Mouse (Mus musculus): ENCODE data around the gene C5ar1. TPM values are rescaled to one million over a fixed set of nuclear protein-coding genes. Genes with fewer than 3 reads are reported as not detected.

C5ar1 gene
- 0.84 and 1.1 TPM in 2 replicates for polyA plus RNA-seq (2021; fragmentation: Nextera tagmentation)
- long read RNA-seq, experiment 1, partial matches to known transcripts = 0 of 4 reads
- long read RNA-seq, experiment 1, other reads (novel, unspliced or antisense) = 0 of 4 reads
- long read RNA-seq, experiment 2, partial matches to known transcripts = 0 of 1 reads
- long read RNA-seq, experiment 2, other reads (novel, unspliced or antisense) = 0 of 1 reads

GRCm38 (mm10) chr7:16259110-16259590 lies at the start of gene C5ar1:
C5ar1 (minus strand) TSS chr7:16259540.

GRCm38 (mm10) chr7:16308093-16308492 lies 48.8 kb upstream of the C5ar1 start, which contains the start of gene Bbc3:
Bbc3 (plus strand) TSS chr7:16308393.

GRCm38 (mm10) chr7:16286026-16286961 lies 27.0 kb upstream of the C5ar1 start, which contains the start of gene Ccdc9:
Ccdc9 (minus strand) TSS chr7:16286795.

GRCm38 (mm10) chr7:16273081-16273765 lies 13.9 kb upstream of the C5ar1 start, which contains the start of gene Inafm1:
Inafm1 (minus strand) TSS chr7:16273617.

GRCm38 (mm10) chr7:16244067-16244466 lies 15.3 kb downstream of the C5ar1 start, which contains the start of gene C5ar2:
C5ar2 (minus strand) TSS chr7:16244154.

GRCm38 (mm10) chr7:16221582-16222272 lies 37.6 kb downstream of the C5ar1 start, which contains the start of gene Dhx34:
Dhx34 (minus strand) TSS chr7:16222037.

Other genes starting within 250 kb of the C5ar1 start
- gene Bicra, start 211.6 kb downstream of the C5ar1 start, polyA plus RNA-seq (2021; fragmentation: Nextera tagmentation) = 2.7 and 6.4 TPM in 2 replicates
- 0.05 and 0.06 TPM in 2 replicates for gene Zfp541, start 197.7 kb downstream of the C5ar1 start, polyA plus RNA-seq (2021; fragmentation: Nextera tagmentation)
- gene Napa, start 161.1 kb downstream of the C5ar1 start, polyA plus RNA-seq (2021; fragmentation: Nextera tagmentation) = 309 and 471 TPM in 2 replicates
- 20.3 and 28.5 TPM in 2 replicates for gene Kptn, start 139.6 kb downstream of the C5ar1 start, polyA plus RNA-seq (2021; fragmentation: Nextera tagmentation)
- gene Slc8a2, start 129.7 kb downstream of the C5ar1 start, polyA plus RNA-seq (2021; fragmentation: Nextera tagmentation) = 21.2 and 22.4 TPM in 2 replicates
- gene Meis3, start 84.5 kb downstream of the C5ar1 start, polyA plus RNA-seq (2021; fragmentation: Nextera tagmentation) = 31.0 and 31.8 TPM in 2 replicates
- gene Dhx34, start 37.5 kb downstream of the C5ar1 start, polyA plus RNA-seq (2021; fragmentation: Nextera tagmentation) = 3.8 and 4.0 TPM in 2 replicates
- 0.55 and 0.59 TPM in 2 replicates for gene C5ar2, start 15.4 kb downstream of the C5ar1 start, polyA plus RNA-seq (2021; fragmentation: Nextera tagmentation)
- gene Inafm1, start 14.1 kb upstream of the C5ar1 start, polyA plus RNA-seq (2021; fragmentation: Nextera tagmentation) = 18.1 and 31.5 TPM in 2 replicates
- 3.6 and 13.8 TPM in 2 replicates for gene Ccdc9, start 27.3 kb upstream of the C5ar1 start, polyA plus RNA-seq (2021; fragmentation: Nextera tagmentation)
- gene Bbc3, start 48.9 kb upstream of the C5ar1 start, polyA plus RNA-seq (2021; fragmentation: Nextera tagmentation) = 1.3 and 9.8 TPM in 2 replicates
- gene Sae1, start 128.3 kb upstream of the C5ar1 start, polyA plus RNA-seq (2021; fragmentation: Nextera tagmentation) = 156 and 170 TPM in 2 replicates
- 4.2 and 7.6 TPM in 2 replicates for gene Zc3h4, start 141.4 kb upstream of the C5ar1 start, polyA plus RNA-seq (2021; fragmentation: Nextera tagmentation)
- 127 and 255 TPM in 2 replicates for gene Tmem160, start 193.2 kb upstream of the C5ar1 start, polyA plus RNA-seq (2021; fragmentation: Nextera tagmentation)
- 8.7 and 9.6 TPM in 2 replicates for gene Npas1, start 218.2 kb upstream of the C5ar1 start, polyA plus RNA-seq (2021; fragmentation: Nextera tagmentation)